Mouse (Mus musculus) heart, postnatal 0 days (tissue): Measurements from ENCODE around the gene Phldb3. TPM values are rescaled to one million over a fixed set of nuclear protein-coding genes. Genes with fewer than 3 reads are reported as not detected.
A peak's percentile ranks its signal among the peaks of the same experiment; 100 is the strongest.

Experiments used
- ATAC-seq: fragments of 200-750 bp; cut with Nextera tagmentation; 2 replicates; pipeline ENCODE4 v1.8.0; 2017; ENCODE audit warnings: low read depth, moderate number of reproducible peaks, moderate library complexity; ENCODE audit not compliant: insufficient read depth
- DNase-seq: peaks from one replicate; pipeline ENCODE4 v3.0.0-alpha.2; 2016; ENCODE audit warnings: low spot score
- H3K27ac ChIP-seq: fragments of 300-500 bp; sonication (generic); 2 replicates; pipeline ENCODE4 v1.5.1; 2014; ENCODE audit warnings: low read depth, mild to moderate bottlenecking
- H3K27me3 ChIP-seq: fragments of 300-500 bp; sonication (generic); 2 replicates; pipeline ENCODE4 v1.6.1; 2014; ENCODE audit warnings: low read length, mixed read lengths; ENCODE audit not compliant: control insufficient read depth, insufficient read depth
- H3K36me3 ChIP-seq: fragments of 300-500 bp; sonication (generic); replicated peaks from 2 replicates; pipeline ENCODE4 v1.6.1; 2014; ENCODE audit warnings: low read length, mixed read lengths; ENCODE audit not compliant: control insufficient read depth, insufficient read depth
- H3K4me1 ChIP-seq: fragments of 300-500 bp; sonication (generic); 2 replicates; pipeline ENCODE4 v1.6.1; 2014; ENCODE audit warnings: antibody characterized with exemption; ENCODE audit not compliant: control insufficient read depth, insufficient read depth
- H3K4me2 ChIP-seq: fragments of 300-500 bp; sonication (generic); 2 replicates; pipeline ENCODE4 v1.6.1; 2014; ENCODE audit warnings: low read depth, mild to moderate bottlenecking, low read length, moderate library complexity
- H3K4me3 ChIP-seq: fragments of 300-500 bp; sonication (generic); 2 replicates; pipeline ENCODE4 v1.5.1; 2014; ENCODE audit warnings: low read depth, low read length
- H3K9ac ChIP-seq: fragments of 300-500 bp; sonication (generic); replicated peaks from 2 replicates; pipeline ENCODE4 v1.6.1; 2014; ENCODE audit warnings: low read depth, low read length, mixed read lengths
- H3K9me3 ChIP-seq: fragments of 300-500 bp; sonication (generic); replicated peaks from 2 replicates; pipeline ENCODE4 v1.6.1; 2016; ENCODE audit warnings: low read length; ENCODE audit not compliant: control insufficient read depth
- CTCF ChIP-seq: IDR thresholded peaks from 2 replicates; pipeline ENCODE4 v1.5.1; 2016; ENCODE audit warnings: antibody characterized with exemption, control low read depth, low read depth
- EP300 ChIP-seq: IDR thresholded peaks from 2 replicates; pipeline ENCODE4 v1.6.1; 2016; ENCODE audit warnings: antibody characterized with exemption, low read depth
- WGBS: fragments of 180-500 bp; shearing (Covaris S2); extraction: QIAGEN DNeasy Blood & Tissue Kit; methylation state at CpG from one replicate; pipeline ENCODE4 v1.1.7; 2014; 5-methylcytosine and 5-hydroxymethylcytosine counted together
- polyA plus RNA-seq: library from polyadenylated mRNA; unstranded; fragments of >200 nt; fragmentation: Nextera tagmentation; extraction: Ambion mirVana; gene quantifications from 2 replicates; pipeline ENCODE4 v1.2.1, GENCODE M21; 2015
- total RNA-seq: library from RNA; depleted of rRNA; stranded (reverse); fragments of >200 nt; gene quantifications from 2 replicates; pipeline ENCODE4 v1.2.3, GENCODE M21; 2014; ENCODE audit warnings: low replicate concordance

The Phldb3 gene
- total and polyA plus RNA-seq, 2 experiments from 2014 or later, result not detected

- ATAC-seq, result peak; percentile 33; the same call in 1 of the 2 replicates
- TF ChIP-seq CTCF (no peak), EP300 (no peak)
- H3K4me2 ChIP-seq, result no peak overlapping the region
Measured at GRCm38 (mm10) chr7:24619671-24620397, 9.3 kb downstream of the Phldb3 start.

GRCm38 (mm10) chr7:24621193-24621592 lies 10.6 kb downstream of the Phldb3 start:
- H3K27me3 ChIP-seq, result 0 out of 2 replicates have a peak, but pooled peaks cover 3% of the 10 kb centered on the region

More at GRCm38 (mm10) chr7:24619671-24620397, 9.3 kb downstream of the Phldb3 start:
- H3K9me3 ChIP-seq, result 0 out of 2 replicates have a peak, but pooled peaks cover 4% of the 10 kb centered on the region
- H3K9ac ChIP-seq, result no peak overlapping the region
- WGBS, result 57% methylated on average over 13 of the region's 13 CpGs
- DNase-seq, result no peak
- no peaks in the 10 kb centered on the region for H3K4me1 ChIP-seq
- no peak overlapping the region for H3K4me3 ChIP-seq
- H3K27ac ChIP-seq, result no peak overlapping the region
- no peaks in the 10 kb centered on the region for H3K36me3 ChIP-seq
- H3K27me3 ChIP-seq, result 0 out of 2 replicates have a peak, but pooled peaks cover 3% of the 10 kb centered on the region

GRCm38 (mm10) chr7:24622967-24623366 lies 12.4 kb downstream of the Phldb3 start:
- Histone ChIP-seq H3K4me3 (no peak overlapping the region), H3K27ac (no peak overlapping the region), H3K9me3 (0 out of 2 replicates have a peak, but pooled peaks cover 4% of the 10 kb centered on the region), H3K9ac (no peak overlapping the region), H3K4me2 (no peak overlapping the region), H3K27me3 (0 out of 2 replicates have a peak, but pooled peaks cover 3% of the 10 kb centered on the region), H3K4me1 (no peaks in the 10 kb centered on the region), H3K36me3 (no peaks in the 10 kb centered on the region)
- DNase-seq (no peak), ATAC-seq (no peak)
- TF ChIP-seq EP300 (no peak), CTCF (no peak)
- WGBS, result 77% methylated on average over 6 of the region's 6 CpGs

More at GRCm38 (mm10) chr7:24621193-24621592, 10.6 kb downstream of the Phldb3 start:
- no peak for ATAC-seq
- H3K4me2 ChIP-seq, result no peak overlapping the region
- no peaks in the 10 kb centered on the region for H3K36me3 ChIP-seq
- H3K4me1 ChIP-seq, result no peaks in the 10 kb centered on the region
- no peak for DNase-seq
- no peak overlapping the region for H3K4me3 ChIP-seq
- TF ChIP-seq EP300, result no peak
- peak; percentile 8; the same call in 1 of the 2 replicates for TF ChIP-seq CTCF
- 78% methylated on average over 3 of the region's 3 CpGs for WGBS
- H3K27ac ChIP-seq, result no peak overlapping the region
- H3K9ac ChIP-seq, result no peak overlapping the region
- H3K9me3 ChIP-seq, result 0 out of 2 replicates have a peak, but pooled peaks cover 4% of the 10 kb centered on the region

GRCm38 (mm10) chr7:24628685-24629610 lies 18.4 kb downstream of the Phldb3 start:
- peak overlapping the region; percentile 52 for H3K4me2 ChIP-seq
- H3K27me3 ChIP-seq, result no peaks in the 10 kb centered on the region
- DNase-seq, result peak; percentile 47
- peak overlapping the region; percentile 26 for H3K4me3 ChIP-seq
- 10% methylated on average over 31 of the region's 33 CpGs for WGBS
- no peak overlapping the region for H3K27ac ChIP-seq
- 0 out of 2 replicates have a peak overlapping the region, but pooled peaks have one; percentile 13 for H3K9ac ChIP-seq
- TF ChIP-seq EP300 (no peak), CTCF (no peak)
- no peaks in the 10 kb centered on the region for H3K36me3 ChIP-seq
- no peaks in the 10 kb centered on the region for H3K9me3 ChIP-seq
- H3K4me1 ChIP-seq, result peaks cover 3% of the 10 kb centered on the region; the same call in 1 of the 2 replicates
- ATAC-seq, result peak; percentile 89

GRCm38 (mm10) chr7:24629672-24630071 lies 19.1 kb downstream of the Phldb3 start:
- Histone ChIP-seq H3K9me3 (no peaks in the 10 kb centered on the region), H3K36me3 (no peaks in the 10 kb centered on the region), H3K27ac (no peak overlapping the region), H3K4me1 (peaks cover 3% of the 10 kb centered on the region; the same call in 1 of the 2 replicates), H3K4me2 (no peak overlapping the region), H3K27me3 (no peaks in the 10 kb centered on the region), H3K9ac (no peak overlapping the region), H3K4me3 (no peak overlapping the region)
- no peak for TF ChIP-seq CTCF
- no peak for TF ChIP-seq EP300
- 76% methylated on average over 4 of the region's 4 CpGs for WGBS
- ATAC-seq, result no peak
- no peak for DNase-seq
